Mouse (Mus musculus): ENCODE measurements around the gene Lemd1. TPM values are rescaled to one million over a fixed set of nuclear protein-coding genes. Genes with fewer than 3 reads are reported as not detected.

The Lemd1 gene
- 2.6 TPM for polyA plus RNA-seq (2014; fragmentation: Illumina TruSeq; extraction: RNeasy Lipid Tissue Mini Kit (QIAGEN cat#74804); ENCODE audit: low read depth, low replicate concordance)

GRCm38 (mm10) chr1:132191093-132191785, at the start of gene Lemd1, which contains the start of gene AC124108.1:
Gene Lemd1 (plus strand): TSS chr1:132191431.
Gene AC124108.1 (plus strand): TSS chr1:132191457.

DNA sequence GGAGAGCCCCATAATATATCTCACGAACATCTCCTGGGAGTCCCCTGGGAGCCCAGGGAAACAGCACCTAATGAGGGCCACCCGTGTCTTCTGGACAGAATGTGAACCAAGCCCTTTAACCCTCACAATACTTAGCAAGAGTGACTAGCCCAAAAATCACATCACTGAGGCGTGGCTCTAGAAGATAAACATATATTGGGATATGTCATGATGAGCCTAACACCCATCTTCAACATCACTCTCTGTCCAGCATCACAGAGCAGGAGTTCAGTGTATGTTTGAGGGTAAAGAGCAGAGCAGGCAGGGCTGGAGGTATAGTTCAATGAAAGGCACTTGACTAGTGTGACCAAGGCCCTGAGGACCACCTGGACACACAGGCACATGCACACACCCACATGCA, 38.4 kb downstream of the Lemd1 start, which contains the start of gene Gm10188:
Gene Gm10188 (minus strand): TSS at position 101 of the 400 bp plus-strand sequence.

GRCm38 (mm10) chr1:132298425-132298800, 107.2 kb downstream of the Lemd1 start, which contains the start of gene Klhdc8a:
Gene Klhdc8a (plus strand): TSS chr1:132298626.

Other genes starting within 250 kb of the Lemd1 start
- gene Slc45a3, start 228.5 kb upstream of the Lemd1 start, polyA plus RNA-seq (2014; fragmentation: Illumina TruSeq; extraction: RNeasy Lipid Tissue Mini Kit (QIAGEN cat#74804); ENCODE audit: low read depth, low replicate concordance) = 30.5 TPM
- 33.4 TPM for gene Elk4, start 183.8 kb upstream of the Lemd1 start, polyA plus RNA-seq (2014; fragmentation: Illumina TruSeq; extraction: RNeasy Lipid Tissue Mini Kit (QIAGEN cat#74804); ENCODE audit: low read depth, low replicate concordance)
- gene Mfsd4a, start 123.4 kb upstream of the Lemd1 start, polyA plus RNA-seq (2014; fragmentation: Illumina TruSeq; extraction: RNeasy Lipid Tissue Mini Kit (QIAGEN cat#74804); ENCODE audit: low read depth, low replicate concordance) = 1.3 TPM
- 6.9 TPM for gene Cdk18, start 51.7 kb upstream of the Lemd1 start, polyA plus RNA-seq (2014; fragmentation: Illumina TruSeq; extraction: RNeasy Lipid Tissue Mini Kit (QIAGEN cat#74804); ENCODE audit: low read depth, low replicate concordance)
- gene AC124108.1, start within 50 bp of the Lemd1 start, polyA plus RNA-seq (2014; fragmentation: Illumina TruSeq; extraction: RNeasy Lipid Tissue Mini Kit (QIAGEN cat#74804); ENCODE audit: low read depth, low replicate concordance) = 0.50 TPM
- not detected for gene Gm10188, start 38.3 kb downstream of the Lemd1 start, polyA plus RNA-seq (2014; fragmentation: Illumina TruSeq; extraction: RNeasy Lipid Tissue Mini Kit (QIAGEN cat#74804); ENCODE audit: low read depth, low replicate concordance)
- gene Klhdc8a, start 107.2 kb downstream of the Lemd1 start, polyA plus RNA-seq (2014; fragmentation: Illumina TruSeq; extraction: RNeasy Lipid Tissue Mini Kit (QIAGEN cat#74804); ENCODE audit: low read depth, low replicate concordance) = 0.20 TPM
- gene Nuak2, start 124.7 kb downstream of the Lemd1 start, polyA plus RNA-seq (2014; fragmentation: Illumina TruSeq; extraction: RNeasy Lipid Tissue Mini Kit (QIAGEN cat#74804); ENCODE audit: low read depth, low replicate concordance) = 6.0 TPM
- gene Tmcc2, start 199.8 kb downstream of the Lemd1 start, polyA plus RNA-seq (2014; fragmentation: Illumina TruSeq; extraction: RNeasy Lipid Tissue Mini Kit (QIAGEN cat#74804); ENCODE audit: low read depth, low replicate concordance) = 6.6 TPM
- 17.8 TPM for gene Dstyk, start 226.1 kb downstream of the Lemd1 start, polyA plus RNA-seq (2014; fragmentation: Illumina TruSeq; extraction: RNeasy Lipid Tissue Mini Kit (QIAGEN cat#74804); ENCODE audit: low read depth, low replicate concordance)